ENCODE assay signal across 21 mouse cellular contexts in the genomic region with DNA sequence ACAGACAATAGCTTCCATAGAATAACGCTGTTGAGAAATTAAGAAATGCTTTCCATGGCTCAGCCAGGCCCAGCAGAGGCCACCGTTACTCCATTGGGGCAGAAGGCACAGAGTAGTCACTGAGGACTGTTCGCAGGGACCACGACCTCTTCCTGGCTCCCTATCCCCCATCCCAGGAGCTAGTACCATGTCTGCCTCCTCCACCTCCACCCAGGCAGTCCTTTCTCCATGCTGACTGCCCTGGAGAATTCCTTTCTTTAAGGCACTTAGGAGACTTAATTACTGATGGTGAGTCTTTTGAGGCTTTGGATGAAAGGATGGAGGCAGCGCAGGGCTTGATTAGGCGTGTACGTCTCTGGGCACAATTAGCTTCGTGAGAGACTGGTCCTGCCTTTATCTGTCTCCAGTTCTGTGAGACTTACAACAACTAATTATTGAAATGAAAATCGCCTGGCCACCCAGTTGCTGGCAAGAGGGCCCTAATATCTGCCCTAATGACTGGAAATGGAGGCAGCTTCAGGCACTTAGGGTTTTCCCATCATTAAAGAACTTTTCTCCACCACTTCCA.
DNase-seq lines count a peak whose midpoint lies in the region; ATAC-seq lines count a peak whose summit lies in the region.
"Had no signal": no experiment of that assay in that cellular context is flagged by ENCODE, and none has a peak within 500 bp of the region (broad histone marks: within the 10 kb centered on the region; RNA-seq: fewer than 3 reads in every experiment).

No protein-coding gene starts in this region.

- H3K4me2 ChIP-seq in kidney, embryonic 16.5 days (replicated peaks; ENCODE audit: low read depth, low read length): no peak overlapping the region
- H3K4me2 ChIP-seq in forebrain, embryonic 14.5 days (ENCODE audit: low read length): no peak overlapping the region
- H3K4me2 ChIP-seq: embryonic facial prominence, embryonic 15.5 days; hindbrain, embryonic 13.5 days; limb, embryonic 13.5 days; liver, embryonic 13.5 days; lung, embryonic 15.5 days; midbrain, embryonic 11.5 days; neural tube, embryonic 15.5 days had no signal

- peak overlapping the region; percentile 55; the same call in 1 of the 2 replicates for H3K27ac ChIP-seq in kidney, embryonic 16.5 days (ENCODE audit: low read length)
- peak overlapping the region; percentile 68; the same call in 1 of the 2 replicates for H3K27ac ChIP-seq in embryonic facial prominence, embryonic 10.5 days (replicated peaks)
- H3K27ac ChIP-seq in forebrain, embryonic 14.5 days (ENCODE audit: low read depth, low read length): no peak overlapping the region
- H3K27ac ChIP-seq: heart, embryonic 10.5 days; hindbrain, embryonic 13.5 days; limb, embryonic 13.5 days; liver, embryonic 13.5 days; lung, embryonic 15.5 days; macrophage; neural tube, embryonic 15.5 days had no signal

- 66% methylated on average over 9 of the region's 9 CpGs for WGBS in kidney, embryonic 16.5 days
- 52% methylated on average over 9 of the region's 9 CpGs for WGBS in embryonic facial prominence, embryonic 10.5 days
- WGBS in forebrain, embryonic 14.5 days: 11% methylated on average over 9 of the region's 9 CpGs

- no peak overlapping the region for H3K9ac ChIP-seq in kidney, embryonic 16.5 days (replicated peaks; ENCODE audit: low read length)
- no peak overlapping the region for H3K9ac ChIP-seq in forebrain, embryonic 14.5 days (ENCODE audit: low read length)
- H3K9ac ChIP-seq: embryonic facial prominence, embryonic 15.5 days; hindbrain, embryonic 13.5 days; limb, embryonic 13.5 days; liver, embryonic 13.5 days; lung, embryonic 15.5 days; neural tube, embryonic 15.5 days had no signal

- peaks cover 36% of the 10 kb centered on the region for H3K4me1 ChIP-seq in kidney, embryonic 16.5 days (ENCODE audit: insufficient read depth, low read length)
- H3K4me1 ChIP-seq in embryonic facial prominence, embryonic 10.5 days: peaks cover 72% of the 10 kb centered on the region
- peaks cover 20% of the 10 kb centered on the region for H3K4me1 ChIP-seq in forebrain, embryonic 14.5 days (ENCODE audit: control insufficient read depth, insufficient read depth, low read length)
- H3K4me1 ChIP-seq: liver, embryonic 13.5 days had no signal

- no peaks in the 10 kb centered on the region for H3K27me3 ChIP-seq in kidney, embryonic 16.5 days (ENCODE audit: insufficient read depth, low read length)
- peaks cover 3% of the 10 kb centered on the region; the same call in 1 of the 2 replicates for H3K27me3 ChIP-seq in embryonic facial prominence, embryonic 10.5 days (replicated peaks; ENCODE audit: low read depth, poor library complexity, severe bottlenecking)
- H3K27me3 ChIP-seq in forebrain, embryonic 14.5 days (replicated peaks; ENCODE audit: control insufficient read depth, insufficient read depth, low read length): no peaks in the 10 kb centered on the region
- H3K27me3 ChIP-seq: embryonic facial prominence, embryonic 15.5 days; hindbrain, embryonic 13.5 days; limb, embryonic 13.5 days; liver, embryonic 13.5 days; lung, embryonic 15.5 days; neural tube, embryonic 15.5 days had no signal

- H3K9me3 ChIP-seq in kidney, embryonic 16.5 days (ENCODE audit: low read length): no peaks in the 10 kb centered on the region
- H3K9me3 ChIP-seq in embryonic facial prominence, embryonic 10.5 days: no peaks in the 10 kb centered on the region
- no peaks in the 10 kb centered on the region for H3K9me3 ChIP-seq in forebrain, embryonic 14.5 days (replicated peaks; ENCODE audit: control insufficient read depth, low read length)
- H3K9me3 ChIP-seq: embryonic facial prominence, embryonic 15.5 days; heart, embryonic 10.5 days; hindbrain, embryonic 13.5 days; limb, embryonic 13.5 days; liver, embryonic 13.5 days; lung, embryonic 15.5 days; neural tube, embryonic 15.5 days had no signal

- no peaks in the 10 kb centered on the region for H3K36me3 ChIP-seq in kidney, embryonic 16.5 days (ENCODE audit: insufficient read depth, low read length)
- H3K36me3 ChIP-seq in embryonic facial prominence, embryonic 10.5 days (replicated peaks): no peaks in the 10 kb centered on the region
- H3K36me3 ChIP-seq in forebrain, embryonic 14.5 days (ENCODE audit: control insufficient read depth, insufficient read depth, low read length): no peaks in the 10 kb centered on the region
- H3K36me3 ChIP-seq: embryonic facial prominence, embryonic 15.5 days; heart, embryonic 10.5 days; hindbrain, embryonic 13.5 days; limb, embryonic 13.5 days; liver, embryonic 13.5 days; lung, embryonic 15.5 days; neural tube, embryonic 15.5 days had no signal

- H3K4me3 ChIP-seq in kidney, embryonic 16.5 days (ENCODE audit: low read length): no peak overlapping the region
- no peak overlapping the region for H3K4me3 ChIP-seq in embryonic facial prominence, embryonic 10.5 days
- no peak overlapping the region for H3K4me3 ChIP-seq in forebrain, embryonic 14.5 days (ENCODE audit: low read depth, low read length)
- H3K4me3 ChIP-seq: embryonic facial prominence, embryonic 15.5 days; heart, embryonic 10.5 days; hindbrain, embryonic 13.5 days; limb, embryonic 13.5 days; liver, embryonic 13.5 days; lung, embryonic 15.5 days; myocyte; neural tube, embryonic 15.5 days had no signal

- DNase-seq in kidney, postnatal 4 days: no peak
- no peak for DNase-seq in embryonic facial prominence, embryonic 10.5 days (ENCODE audit: low spot score)
- peak; percentile 83 for DNase-seq in forebrain, embryonic 14.5 days (ENCODE audit: low spot score)
- DNase-seq in retina, embryonic 14.5 days (ENCODE audit: low spot score): peak; percentile 12
- no peak for DNase-seq in heart, adult 18-20 months
- DNase-seq in thymus, postnatal 0 days (ENCODE audit: low spot score): no peak
- no peak for DNase-seq in cerebellum, adult 11 months
- DNase-seq: adrenal gland, adult 2 months; cerebellum, adult 9-11 months; liver, embryonic 13.5 days; thymus, postnatal 36 days had no signal

- ATAC-seq in kidney, embryonic 16.5 days (ENCODE audit: low FRiP score, low TSS enrichment): no peak
- peak; percentile 61 for ATAC-seq in forebrain, embryonic 14.5 days

Comparison
In these comparisons a context has a peak if more than half of its experiments do, and no peak if none do; other contexts are left out.
1. DNase-seq: peak in forebrain, embryonic 14.5 days (single experiment) and retina, embryonic 14.5 days (single experiment); none in kidney, postnatal 4 days (0 of 2), embryonic facial prominence, embryonic 10.5 days (single experiment), heart, adult 18-20 months (0 of 2), thymus, postnatal 0 days (single experiment) and cerebellum, adult 11 months (single experiment).